Mouse (Mus musculus) heart, adult 2 months (tissue): Measurements from ENCODE around the gene Calm2.

Source experiments
- CTCF ChIP-seq: fragments of 200-600 bp; IDR thresholded peaks from 2 replicates; pipeline ENCODE4 v1.8.1; 2022; ENCODE audit warnings: antibody characterized with exemption, mild to moderate bottlenecking, moderate library complexity
- EP300 ChIP-seq: fragments of 200-500 bp; IDR thresholded peaks from 2 replicates; pipeline ENCODE4 v1.6.1; 2011; ENCODE audit warnings: low read depth, low read length, control low read depth; ENCODE audit not compliant: insufficient read depth

- TF ChIP-seq EP300, result no peak
- TF ChIP-seq CTCF, result no peak
These were observed 49.6 kb downstream of the Calm2 start for GRCm38 (mm10) chr17:87397088-87397487.
